Mouse (Mus musculus): ENCODE data around the gene Spdef. TPM values are rescaled to one million over a fixed set of nuclear protein-coding genes. Genes with fewer than 3 reads are reported as not detected.

The Spdef gene
- total RNA-seq (2021) = 1 to 10 TPM; 1.3 to 2.0 TPM

DNA sequence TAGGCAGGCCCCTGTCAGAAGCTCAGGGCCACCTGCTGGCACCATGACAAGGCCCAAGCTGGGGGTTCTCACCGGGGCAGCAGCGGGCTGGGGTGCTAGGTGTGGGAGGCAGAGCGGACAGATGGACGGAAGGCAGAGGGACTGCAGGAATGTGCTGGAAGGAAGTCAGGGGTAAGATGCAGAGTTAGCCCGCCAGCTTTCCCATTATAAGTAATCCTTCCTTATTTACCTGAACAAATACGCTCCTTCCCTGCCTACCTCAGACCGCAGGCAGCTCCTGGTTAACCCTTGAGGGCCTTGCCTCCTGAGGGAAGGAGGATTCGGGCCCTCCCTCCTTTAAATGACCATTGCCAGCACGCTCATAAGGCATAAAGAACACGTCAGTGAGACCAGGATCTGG, at the start of gene Spdef:
Spdef (minus strand) TSS at position 186 of the 400 bp plus-strand sequence.
- peak in 1 of 2 experiments; percentile 37 for DNase-seq (ENCODE audit: extremely low spot score in 1 of 2, low spot score in 2 of 2)
- intact Hi-C loops (cut with DNase I) = no loop called here

GRCm38 (mm10) chr17:27777823-27778222, 49.1 kb upstream of the Spdef start:
- no peak for DNase-seq (ENCODE audit: extremely low spot score in 1 of 2, low spot score in 2 of 2)
- intact Hi-C loops (cut with DNase I) = no loop called here

GRCm38 (mm10) chr17:27774198-27774597, 45.4 kb upstream of the Spdef start:
- DNase-seq (ENCODE audit: extremely low spot score in 1 of 2, low spot score in 2 of 2) = no peak
- intact Hi-C loops (cut with DNase I) = no loop called here

GRCm38 (mm10) chr17:27771616-27772015, 42.9 kb upstream of the Spdef start:
- no peak for DNase-seq (ENCODE audit: extremely low spot score in 1 of 2, low spot score in 2 of 2)
- intact Hi-C loops (cut with DNase I) = no loop called here

DNA sequence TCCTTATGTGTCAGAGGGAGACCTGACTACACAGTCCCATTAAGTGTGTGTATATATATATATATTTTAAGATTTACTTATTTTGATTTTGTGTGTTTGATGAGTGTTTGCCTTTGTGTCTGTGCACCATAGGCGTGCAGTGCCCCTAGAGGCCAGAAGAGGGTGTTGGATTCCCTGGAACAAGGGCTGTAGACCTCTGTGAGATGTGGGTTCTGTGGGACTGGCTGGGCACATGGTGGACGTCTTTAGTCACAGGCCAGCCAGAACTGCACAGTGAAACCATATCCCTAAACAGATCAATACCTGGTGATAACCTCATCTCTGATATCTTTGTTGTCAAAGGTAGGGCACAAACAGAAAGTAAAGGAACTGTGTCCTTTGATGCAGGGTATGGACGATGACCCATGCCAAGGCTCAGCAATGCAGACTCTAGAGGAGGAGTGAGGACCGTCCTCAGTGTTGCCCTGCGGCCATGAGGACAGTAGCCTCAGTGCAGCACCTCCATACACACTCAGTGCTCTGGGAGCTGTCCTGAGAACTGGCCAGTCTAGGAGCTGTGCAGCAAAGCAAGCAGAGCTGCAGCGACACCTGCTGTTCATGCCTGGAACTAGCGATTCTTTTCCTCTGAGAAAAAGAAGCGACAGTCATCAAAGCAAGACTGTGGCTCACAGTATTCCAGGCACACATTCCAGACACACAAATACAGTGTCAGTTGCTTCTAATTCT, 40.2 kb upstream of the Spdef start:
- peak; percentile 68 to 78 for DNase-seq (ENCODE audit: extremely low spot score in 1 of 2, low spot score in 2 of 2)
- intact Hi-C loops (cut with DNase I) = no loop called here

- intact Hi-C loops (cut with DNase I) = no loop called here
- DNase-seq (ENCODE audit: extremely low spot score in 1 of 2, low spot score in 2 of 2) = no peak
Observed at GRCm38 (mm10) chr17:27767543-27767942, 38.8 kb upstream of the Spdef start.

DNA sequence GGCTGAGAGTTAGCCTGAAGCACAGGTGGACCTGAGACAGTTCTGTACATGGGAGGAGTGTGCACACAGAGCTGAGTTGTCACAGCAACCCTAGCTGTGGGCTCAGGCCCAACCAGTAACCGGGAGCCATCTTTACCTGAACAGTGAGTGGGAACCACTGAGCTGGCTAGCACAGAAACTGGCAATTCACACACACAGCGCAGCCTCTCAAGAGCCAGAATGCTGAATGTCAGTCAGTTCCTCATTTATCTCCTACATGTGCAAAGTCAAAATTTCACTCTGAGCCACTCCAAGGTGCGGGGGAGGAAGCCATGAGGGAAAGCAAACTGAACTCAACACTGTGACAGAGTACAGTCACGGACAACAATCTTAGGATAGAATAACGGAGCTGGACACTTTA, 38.4 kb upstream of the Spdef start:
- intact Hi-C loops (cut with DNase I) = no loop called here
- peak in 1 of 2 experiments; percentile 44 for DNase-seq (ENCODE audit: extremely low spot score in 1 of 2, low spot score in 2 of 2)

- DNase-seq (ENCODE audit: extremely low spot score in 1 of 2, low spot score in 2 of 2) = no peak
- intact Hi-C loops (cut with DNase I) = no loop called here
Observed at GRCm38 (mm10) chr17:27765066-27765465, 36.3 kb upstream of the Spdef start.

DNA sequence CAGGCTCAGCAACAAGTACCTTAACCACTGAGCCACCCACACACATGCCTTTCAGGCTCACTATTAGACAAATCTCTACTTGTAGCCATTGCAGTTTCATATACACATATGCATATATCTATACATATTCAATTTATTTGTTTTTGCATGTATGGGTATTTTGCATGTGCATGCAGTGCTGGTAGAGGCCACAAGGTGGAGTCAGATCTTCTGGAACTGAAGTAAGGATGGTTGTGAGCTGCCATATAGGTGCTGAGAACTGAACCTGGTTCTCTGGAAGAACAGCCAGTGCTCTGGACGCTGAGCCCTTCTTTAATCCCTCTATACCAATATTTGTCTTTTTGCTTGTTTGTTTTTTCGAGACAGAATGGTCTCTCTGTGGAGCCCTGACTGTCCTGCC, 35.7 kb upstream of the Spdef start:
- intact Hi-C loops (cut with DNase I) = loop anchor here (5.0 kb wide), 1 partner anchor 232 kb away; no protein-coding TSS in a partner anchor
- DNase-seq (ENCODE audit: extremely low spot score in 1 of 2, low spot score in 2 of 2) = no peak

DNA sequence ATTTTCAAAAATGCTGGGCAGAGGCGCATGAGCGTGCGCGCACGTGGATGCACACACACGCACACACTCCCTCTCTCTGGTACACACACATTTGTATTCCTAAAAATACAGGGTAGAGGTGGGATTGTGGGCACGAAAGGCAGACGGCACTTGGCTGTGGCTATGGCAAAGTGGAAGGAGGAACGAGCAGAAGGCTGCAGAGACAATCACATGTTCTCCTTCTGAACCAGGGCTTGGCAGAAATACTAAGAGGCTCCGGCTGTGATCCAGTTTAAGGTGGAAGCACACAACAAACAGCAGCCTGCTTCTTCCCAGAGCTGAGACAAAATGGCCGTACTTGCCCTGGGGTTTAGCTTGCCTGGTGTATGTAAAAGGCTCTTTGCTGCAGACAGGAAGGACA, 34.1 kb upstream of the Spdef start:
- DNase-seq (ENCODE audit: extremely low spot score in 1 of 2, low spot score in 2 of 2) = peak in 1 of 2 experiments; percentile 36
- intact Hi-C loops (cut with DNase I) = loop anchor here (5.0 kb wide), 1 partner anchor 231 kb away; no protein-coding TSS in a partner anchor

- intact Hi-C loops (cut with DNase I) = loop anchor here (5.0 kb wide), 1 partner anchor 229 kb away; no protein-coding TSS in a partner anchor
- DNase-seq (ENCODE audit: extremely low spot score in 1 of 2, low spot score in 2 of 2) = peak; percentile 81 to 89
Observed at GRCm38 (mm10) chr17:27761639-27762336, 33.0 kb upstream of the Spdef start.

DNA sequence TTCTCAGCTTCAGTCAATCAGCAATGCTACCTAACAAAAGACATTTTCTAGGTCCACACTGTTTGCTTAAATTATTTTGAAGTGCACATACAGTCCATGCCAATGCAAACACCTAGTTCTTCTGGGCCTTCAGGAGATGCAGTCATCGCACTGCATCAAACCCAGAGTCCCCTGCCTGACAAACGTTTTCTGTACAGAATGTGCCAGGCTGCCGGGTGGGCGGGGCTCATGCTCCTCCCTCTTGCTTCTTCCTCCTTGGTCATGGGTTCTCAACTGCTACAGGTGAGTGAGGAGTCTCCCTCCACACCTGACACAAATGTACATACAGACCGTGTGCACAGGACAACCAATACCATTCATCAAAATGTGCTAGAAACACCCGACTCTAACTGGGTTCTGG, 31.4 kb upstream of the Spdef start:
- intact Hi-C loops (cut with DNase I) = loop anchor here (5.0 kb wide), 1 partner anchor 228 kb away; no protein-coding TSS in a partner anchor

DNA sequence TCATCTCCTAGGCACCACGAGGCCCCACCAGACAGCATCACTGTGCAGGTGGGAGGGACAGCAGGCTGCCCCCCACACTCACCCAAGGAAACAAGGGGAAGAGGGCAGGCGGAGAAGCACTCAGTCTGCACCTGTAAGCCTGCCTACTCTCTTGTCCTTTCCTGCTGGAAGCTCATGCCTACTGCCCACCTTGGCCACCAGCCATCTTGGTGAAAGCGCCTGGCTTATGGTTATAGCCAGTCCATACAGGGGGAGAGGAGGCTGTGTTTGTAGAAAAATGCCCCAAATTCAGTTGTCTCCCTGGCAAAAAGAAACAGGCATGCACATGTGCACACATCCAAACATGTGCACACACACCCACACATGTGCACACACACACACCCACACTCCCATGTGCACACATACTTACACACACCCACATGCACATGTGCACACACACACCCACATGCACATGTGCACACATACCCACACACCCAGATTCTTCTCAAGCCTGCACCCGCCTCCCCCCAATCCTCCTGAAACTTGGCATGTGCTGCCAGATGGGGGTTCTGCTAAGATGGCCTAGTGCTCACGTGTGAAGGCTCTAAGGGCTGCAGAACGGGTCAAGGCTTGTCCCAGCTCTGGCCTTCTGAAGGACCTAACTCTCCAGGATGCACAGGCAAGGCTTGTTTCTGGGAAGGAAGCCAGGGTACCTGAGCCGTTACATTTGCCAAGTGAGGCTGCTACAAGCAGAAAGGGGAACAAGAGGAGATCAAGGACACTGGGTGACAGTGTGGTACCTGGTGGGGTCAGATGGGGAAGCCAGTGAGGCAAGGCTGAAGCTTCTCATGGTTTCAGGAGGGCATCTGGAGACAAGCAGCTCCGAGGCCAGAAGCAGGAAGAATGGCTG, 22.8 kb upstream of the Spdef start:
- no peak for DNase-seq (ENCODE audit: extremely low spot score in 1 of 2, low spot score in 2 of 2)

More for the DNA sequence above, 31.4 kb upstream of the Spdef start:
- DNase-seq (ENCODE audit: extremely low spot score in 1 of 2, low spot score in 2 of 2) = no peak

GRCm38 (mm10) chr17:27750451-27750942, 21.7 kb upstream of the Spdef start:
- intact Hi-C loops (cut with DNase I) = no loop called here
- DNase-seq (ENCODE audit: extremely low spot score in 1 of 2, low spot score in 2 of 2) = no peak

More for the DNA sequence above, 22.8 kb upstream of the Spdef start:
- intact Hi-C loops (cut with DNase I) = no loop called here

DNA sequence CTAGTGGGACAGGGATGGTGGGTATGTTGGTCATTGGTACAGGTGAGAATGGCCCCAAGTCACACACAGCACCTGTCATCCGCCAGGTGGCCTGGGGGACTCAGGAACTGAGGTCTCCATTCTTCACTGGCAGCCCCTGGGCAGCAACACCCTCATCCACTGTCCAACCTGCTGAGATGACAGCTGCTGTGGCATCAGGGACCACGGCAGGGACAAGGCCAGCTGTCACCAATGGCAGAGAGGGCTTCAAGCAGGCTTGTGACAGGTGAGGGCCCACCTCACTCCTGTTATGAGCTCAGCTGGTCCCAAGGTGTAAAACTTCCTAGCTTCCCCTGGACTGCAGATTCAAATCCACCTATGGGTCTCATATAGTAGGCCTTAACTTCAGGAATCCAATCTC, 19.4 kb upstream of the Spdef start:
- intact Hi-C loops (cut with DNase I) = no loop called here
- no peak for DNase-seq (ENCODE audit: extremely low spot score in 1 of 2, low spot score in 2 of 2)

DNA sequence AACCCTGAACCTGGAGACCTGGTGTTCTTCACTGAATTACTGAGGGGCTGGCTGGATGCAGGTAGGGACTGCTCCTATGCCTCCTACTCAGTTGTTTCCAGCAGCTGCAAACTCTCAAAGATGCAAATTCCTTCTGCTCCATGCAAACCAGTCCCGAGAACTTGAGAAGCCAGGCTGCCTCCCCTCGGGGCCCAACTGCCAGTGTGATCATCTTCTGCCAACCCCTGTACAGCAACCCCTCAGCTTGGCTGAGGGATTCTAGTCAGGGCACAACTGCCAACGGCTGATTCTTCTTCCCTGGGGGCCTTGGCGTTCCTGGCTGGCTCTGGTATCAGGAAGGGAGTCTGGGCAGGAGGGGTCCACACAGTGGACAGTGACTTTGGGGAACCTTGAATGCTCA, 17.7 kb upstream of the Spdef start:
- no peak for DNase-seq (ENCODE audit: extremely low spot score in 1 of 2, low spot score in 2 of 2)
- intact Hi-C loops (cut with DNase I) = no loop called here

DNA sequence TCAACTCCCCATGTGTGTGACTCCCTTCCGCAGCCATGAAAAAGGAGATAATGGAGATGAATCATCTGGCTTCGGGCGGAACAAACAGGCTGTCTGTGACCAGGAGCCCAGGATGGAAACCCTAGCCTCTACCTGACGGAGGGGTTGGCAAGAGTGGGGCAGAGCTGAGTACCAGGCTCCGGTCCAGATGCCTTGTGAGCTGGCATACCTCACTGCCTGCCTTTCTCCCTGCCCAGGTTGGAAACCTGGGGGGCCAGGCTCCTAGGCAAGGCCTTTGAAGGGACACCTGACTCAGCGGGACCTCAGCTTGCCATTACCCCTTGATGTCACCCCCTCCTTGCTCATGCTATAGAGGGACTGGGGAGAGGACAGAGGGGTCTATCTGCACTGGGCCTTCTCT, 12.2 kb upstream of the Spdef start:
- no peak for DNase-seq (ENCODE audit: extremely low spot score in 1 of 2, low spot score in 2 of 2)
- intact Hi-C loops (cut with DNase I) = no loop called here

GRCm38 (mm10) chr17:27734344-27735073, 5.8 kb upstream of the Spdef start:
- no peak for DNase-seq (ENCODE audit: extremely low spot score in 1 of 2, low spot score in 2 of 2)
- intact Hi-C loops (cut with DNase I) = no loop called here
